ENCODE assay signal across 26 mouse cellular contexts in genomic region chr4:52558080-52558479, GRCm38 (mm10). TPM values are rescaled to one million over a fixed set of nuclear protein-coding genes. Genes with fewer than 3 reads are reported as not detected.
DNase-seq lines count a peak whose midpoint lies in the region; ATAC-seq and TF ChIP-seq lines count a peak whose summit lies in the region.
"Had no signal": no experiment of that assay in that cellular context is flagged by ENCODE, and none has a peak within 500 bp of the region (broad histone marks: within the 10 kb centered on the region; RNA-seq: fewer than 3 reads in every experiment).

No protein-coding gene starts in this region.

- no peaks in the 10 kb centered on the region for H3K9me3 ChIP-seq in hindbrain, embryonic 11.5 days (ENCODE audit: control insufficient read depth, low read length)
- no peaks in the 10 kb centered on the region for H3K9me3 ChIP-seq in hindbrain, postnatal 0 days (ENCODE audit: low read length)
- no peaks in the 10 kb centered on the region for H3K9me3 ChIP-seq in forebrain, embryonic 13.5 days (replicated peaks)
- no peaks in the 10 kb centered on the region for H3K9me3 ChIP-seq in midbrain, embryonic 13.5 days
- H3K9me3 ChIP-seq: heart, embryonic 15.5 days had no signal

- TF ChIP-seq CTCF in hindbrain, postnatal 0 days (IDR thresholded peaks at IDR 0.05; ENCODE audit: low read depth) = no peak

- H3K4me1 ChIP-seq in hindbrain, embryonic 11.5 days (replicated peaks; ENCODE audit: control insufficient read depth, insufficient read depth, low read length) = no peaks in the 10 kb centered on the region
- no peaks in the 10 kb centered on the region for H3K4me1 ChIP-seq in hindbrain, postnatal 0 days (ENCODE audit: insufficient read depth, low read length)
- H3K4me1 ChIP-seq in forebrain, embryonic 13.5 days = peaks cover 10% of the 10 kb centered on the region
- H3K4me1 ChIP-seq in midbrain, embryonic 13.5 days (replicated peaks) = peaks cover 10% of the 10 kb centered on the region
- H3K4me1 ChIP-seq: heart, embryonic 15.5 days had no signal

- H3K4me3 ChIP-seq in hindbrain, embryonic 11.5 days (ENCODE audit: low read depth, low read length) = no peak overlapping the region
- H3K4me3 ChIP-seq in hindbrain, postnatal 0 days (ENCODE audit: low read length) = no peak overlapping the region
- no peak overlapping the region for H3K4me3 ChIP-seq in forebrain, embryonic 13.5 days
- H3K4me3 ChIP-seq in midbrain, embryonic 13.5 days (replicated peaks) = no peak overlapping the region
- H3K4me3 ChIP-seq: heart, adult 2 months; heart, embryonic 15.5 days had no signal

- no peak overlapping the region for H3K27ac ChIP-seq in hindbrain, embryonic 11.5 days (ENCODE audit: low read depth, low read length)
- no peak overlapping the region for H3K27ac ChIP-seq in hindbrain, postnatal 0 days
- no peak overlapping the region for H3K27ac ChIP-seq in forebrain, embryonic 13.5 days
- H3K27ac ChIP-seq in midbrain, embryonic 13.5 days = no peak overlapping the region
- H3K27ac ChIP-seq: heart, adult 2 months; heart, embryonic 15.5 days; hindbrain, embryonic 14.5 days had no signal

- 0 out of 2 replicates have a peak, but pooled peaks have one; percentile 57 for ATAC-seq in hindbrain, embryonic 11.5 days (ENCODE audit: low FRiP score)
- no peak for ATAC-seq in hindbrain, postnatal 0 days
- peak; percentile 69; the same call in 1 of the 2 replicates for ATAC-seq in forebrain, embryonic 13.5 days
- ATAC-seq in midbrain, embryonic 13.5 days = peak; percentile 62; the same call in 1 of the 2 replicates
- ATAC-seq: intestine, embryonic 16.5 days; Patski had no signal

- DNase-seq in hindbrain, embryonic 11.5 days (ENCODE audit: low spot score) = no peak
- no peak for DNase-seq in hindbrain, postnatal 0 days (ENCODE audit: low spot score)
- DNase-seq in R1 (ENCODE audit: low read depth, low spot score) = peak; percentile 7
- no peak for DNase-seq in left cerebral cortex, adult 8-10 months (ENCODE audit: low spot score in 2 of 2)
- no peak for DNase-seq in embryo, embryonic 10.5 days (ENCODE audit: low spot score)
- DNase-seq: adrenal gland, adult 8-10 months; adrenal gland, postnatal 36 days; cerebellum, adult 11 months; cerebellum, adult 8-10 months; cerebellum, postnatal 25 days; gastrocnemius, postnatal 14 days; heart, adult 2 months; heart, postnatal 14 days had no signal

- no peak overlapping the region for H3K4me2 ChIP-seq in hindbrain, embryonic 11.5 days (replicated peaks; ENCODE audit: low read depth, low read length)
- no peak overlapping the region for H3K4me2 ChIP-seq in hindbrain, postnatal 0 days (ENCODE audit: low read depth, low read length)
- H3K4me2 ChIP-seq in forebrain, embryonic 13.5 days = no peak overlapping the region
- H3K4me2 ChIP-seq in midbrain, embryonic 13.5 days (replicated peaks) = no peak overlapping the region
- H3K4me2 ChIP-seq: heart, embryonic 11.5 days; heart, embryonic 15.5 days; hindbrain, embryonic 14.5 days had no signal

- H3K27me3 ChIP-seq in hindbrain, embryonic 11.5 days (ENCODE audit: control insufficient read depth, insufficient read depth, low read length) = no peaks in the 10 kb centered on the region
- H3K27me3 ChIP-seq in hindbrain, postnatal 0 days (ENCODE audit: insufficient read depth, low read length) = no peaks in the 10 kb centered on the region
- H3K27me3 ChIP-seq in forebrain, embryonic 13.5 days = no peaks in the 10 kb centered on the region
- H3K27me3 ChIP-seq in midbrain, embryonic 13.5 days = no peaks in the 10 kb centered on the region
- H3K27me3 ChIP-seq: CH12.LX; heart, embryonic 15.5 days; Patski had no signal

- WGBS in hindbrain, embryonic 11.5 days = 46% methylated on average over 1 of the region's 1 CpGs
- WGBS in hindbrain, postnatal 0 days = 36% methylated on average over 1 of the region's 1 CpGs
- WGBS in forebrain, embryonic 13.5 days = 7% methylated on average over 1 of the region's 1 CpGs
- WGBS in midbrain, embryonic 13.5 days = 10% methylated on average over 1 of the region's 1 CpGs

- no peak overlapping the region for H3K9ac ChIP-seq in hindbrain, embryonic 11.5 days (ENCODE audit: low read depth, low read length)
- H3K9ac ChIP-seq in hindbrain, postnatal 0 days (replicated peaks; ENCODE audit: low read length) = no peak overlapping the region
- H3K9ac ChIP-seq in forebrain, embryonic 13.5 days = no peak overlapping the region
- no peak overlapping the region for H3K9ac ChIP-seq in midbrain, embryonic 13.5 days (replicated peaks)
- H3K9ac ChIP-seq: heart, embryonic 15.5 days; hindbrain, embryonic 14.5 days had no signal

- no peaks in the 10 kb centered on the region for H3K36me3 ChIP-seq in hindbrain, embryonic 11.5 days (ENCODE audit: control insufficient read depth, insufficient read depth, low read length)
- no peaks in the 10 kb centered on the region for H3K36me3 ChIP-seq in hindbrain, postnatal 0 days (ENCODE audit: insufficient read depth, low read length)
- no peaks in the 10 kb centered on the region for H3K36me3 ChIP-seq in forebrain, embryonic 13.5 days (ENCODE audit: poor library complexity, severe bottlenecking)
- H3K36me3 ChIP-seq in midbrain, embryonic 13.5 days = no peaks in the 10 kb centered on the region
- H3K36me3 ChIP-seq: heart, embryonic 15.5 days had no signal

RNA-seq across cellular contexts. Expression of gene Toporsl, which starts 38.0 kb away (rescaled TPM):
- 0.12 TPM in 1 of 2 replicates, not detected in the other for polyA plus RNA-seq in hindbrain, embryonic 11.5 days (2014; fragmentation: Nextera tagmentation; extraction: Ambion mirVana)
- total RNA-seq in hindbrain, postnatal 0 days (2014; rRNA removed) = not detected in 2 replicates
- polyA plus RNA-seq in hindbrain, postnatal 0 days (2015; fragmentation: Nextera tagmentation; extraction: Ambion mirVana) = not detected in 2 replicates
- polyA plus RNA-seq in forebrain, embryonic 13.5 days (2015; fragmentation: Nextera tagmentation; extraction: Ambion mirVana) = not detected in 2 replicates
- polyA plus RNA-seq in midbrain, embryonic 13.5 days (2015; fragmentation: Nextera tagmentation; extraction: Ambion mirVana) = not detected in 2 replicates
- not detected for total RNA-seq in left cerebral cortex, adult 8-10 months (2022)
- total RNA-seq: adrenal gland, adult 8-10 months; adrenal gland, postnatal 36 days; gastrocnemius, adult 18-20 months; gastrocnemius, postnatal 14 days; heart, adult 2 months; heart, postnatal 14 days; hematopoietic stem cell, adult 5-6 weeks had no signal
- polyA plus RNA-seq: cortical plate, adult 2 months; embryonic facial prominence, embryonic 14.5 days; gonadal fat pad, adult 2 months; heart, adult 2 months; heart, embryonic 11.5 days; heart, embryonic 15.5 days; hindbrain, embryonic 14.5 days; intestine, embryonic 16.5 days; Patski had no signal
